In the genomic region with DNA sequence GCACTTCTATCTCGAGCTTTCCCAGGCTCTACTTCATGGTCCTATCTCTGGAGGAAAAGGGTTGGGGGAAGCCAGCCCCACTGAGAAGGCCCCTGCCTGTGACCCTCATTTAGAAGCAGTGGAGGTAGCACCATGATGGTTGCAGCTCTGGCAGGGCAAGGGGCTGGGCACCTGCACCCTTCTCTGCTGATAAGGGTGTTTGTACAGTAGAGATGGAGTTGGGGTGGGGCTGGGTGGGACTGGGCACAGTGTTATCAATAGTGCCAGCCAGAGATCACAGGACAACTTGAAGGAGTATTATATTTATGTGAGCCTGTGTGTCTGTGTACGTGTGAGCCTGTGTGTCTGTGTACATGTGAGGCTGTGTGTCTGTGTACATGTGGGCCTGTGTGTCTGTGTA, we compare ENCODE assay signal across 14 mouse cellular contexts. TPM values are rescaled to one million over a fixed set of nuclear protein-coding genes. Genes with fewer than 3 reads are reported as not detected.
A peak's percentile ranks its signal among the peaks of the same experiment; 100 is the strongest.
DNase-seq lines count a peak whose midpoint lies in the region; ATAC-seq and TF ChIP-seq lines count a peak whose summit lies in the region.
"Had no signal": no experiment of that assay in that cellular context is flagged by ENCODE, and none has a peak within 500 bp of the region (broad histone marks: within the 10 kb centered on the region; RNA-seq: fewer than 3 reads in every experiment).

No protein-coding gene starts in this region.

- no peak overlapping the region for H3K9ac ChIP-seq in heart, embryonic 13.5 days
- H3K9ac ChIP-seq in liver, embryonic 11.5 days (ENCODE audit: low read depth, low read length) = peak overlapping the region; percentile 49
- H3K9ac ChIP-seq: hindbrain, embryonic 15.5 days; neural tube, embryonic 13.5 days had no signal

- 56% methylated on average over 2 of the region's 2 CpGs for WGBS in heart, embryonic 13.5 days
- 30% methylated on average over 2 of the region's 2 CpGs for WGBS in liver, embryonic 11.5 days
- WGBS in thymus, adult 2 months = 82% methylated on average over 2 of the region's 2 CpGs

- no peak for TF ChIP-seq CTCF in thymus, adult 2 months (IDR thresholded peaks at IDR 0.05; ENCODE audit: borderline replicate concordance, control insufficient read depth, extremely low read depth, insufficient read depth, low read length, poor library complexity)

- no peaks in the 10 kb centered on the region for H3K9me3 ChIP-seq in heart, embryonic 13.5 days
- no peaks in the 10 kb centered on the region for H3K9me3 ChIP-seq in liver, embryonic 11.5 days (ENCODE audit: control insufficient read depth, low read length)
- H3K9me3 ChIP-seq: hindbrain, embryonic 15.5 days; neural tube, embryonic 13.5 days had no signal

- intact Hi-C loops in heart, postnatal 25 days (cut with DNase I) = no loop called here

- H3K4me1 ChIP-seq in heart, embryonic 13.5 days = peaks cover 21% of the 10 kb centered on the region
- peaks cover 57% of the 10 kb centered on the region for H3K4me1 ChIP-seq in liver, embryonic 11.5 days (replicated peaks; ENCODE audit: control insufficient read depth, insufficient read depth, low read length)
- H3K4me1 ChIP-seq in thymus, adult 2 months (replicated peaks; ENCODE audit: control insufficient read depth, insufficient read depth, low read length) = peaks cover 6% of the 10 kb centered on the region; the same call in 1 of the 2 replicates
- H3K4me1 ChIP-seq: neural tube, embryonic 13.5 days had no signal

- peak overlapping the region; percentile 24; the same call in 1 of the 2 replicates for H3K27ac ChIP-seq in heart, embryonic 13.5 days (replicated peaks)
- H3K27ac ChIP-seq in liver, embryonic 11.5 days (ENCODE audit: low read depth, low read length) = peak overlapping the region; percentile 92
- H3K27ac ChIP-seq in thymus, adult 2 months (ENCODE audit: control insufficient read depth, insufficient read depth, low read length) = no peak overlapping the region
- H3K27ac ChIP-seq: hindbrain, embryonic 15.5 days; neural tube, embryonic 13.5 days had no signal

- no peak overlapping the region for H3K4me2 ChIP-seq in heart, embryonic 13.5 days
- H3K4me2 ChIP-seq in liver, embryonic 11.5 days = peak overlapping the region; percentile 60
- H3K4me2 ChIP-seq: hindbrain, embryonic 15.5 days; neural tube, embryonic 13.5 days had no signal

- no peaks in the 10 kb centered on the region for H3K36me3 ChIP-seq in heart, embryonic 13.5 days
- no peaks in the 10 kb centered on the region for H3K36me3 ChIP-seq in liver, embryonic 11.5 days (ENCODE audit: control insufficient read depth, insufficient read depth, low read length)
- no peaks in the 10 kb centered on the region for H3K36me3 ChIP-seq in thymus, adult 2 months (ENCODE audit: control insufficient read depth, insufficient read depth, low read length)
- H3K36me3 ChIP-seq: hindbrain, embryonic 15.5 days; neural tube, embryonic 13.5 days had no signal

- H3K27me3 ChIP-seq in heart, embryonic 13.5 days (replicated peaks) = no peaks in the 10 kb centered on the region
- H3K27me3 ChIP-seq in liver, embryonic 11.5 days (replicated peaks; ENCODE audit: control insufficient read depth, insufficient read depth, low read length) = no peaks in the 10 kb centered on the region
- no peaks in the 10 kb centered on the region for H3K27me3 ChIP-seq in thymus, adult 2 months (ENCODE audit: control insufficient read depth, insufficient read depth, low read length)
- H3K27me3 ChIP-seq: hindbrain, embryonic 15.5 days; neural tube, embryonic 13.5 days had no signal

- no peak for TF ChIP-seq POLR2A in thymus, adult 2 months (IDR thresholded peaks at IDR 0.05; ENCODE audit: control insufficient read depth, extremely low read depth, insufficient read depth, low read length, poor library complexity)

- DNase-seq in heart, postnatal 25 days (ENCODE audit: low spot score) = no peak
- DNase-seq in liver, embryonic 11.5 days (ENCODE audit: low spot score) = no peak
- DNase-seq in spleen, postnatal 36 days (ENCODE audit: low spot score in 2 of 2) = peak; percentile 44 to 57
- DNase-seq in adrenal gland, adult 8-10 months = no peak
- DNase-seq in thymus, adult 2 months = no peak
- no peak for DNase-seq in gastrocnemius, adult 18-20 months (ENCODE audit: low spot score)
- DNase-seq: right cerebral cortex, postnatal 14 days; thymus, postnatal 36 days had no signal

- H3K4me3 ChIP-seq in heart, embryonic 13.5 days = no peak overlapping the region
- 0 out of 2 replicates have a peak overlapping the region, but pooled peaks have one; percentile 7 for H3K4me3 ChIP-seq in liver, embryonic 11.5 days (ENCODE audit: low read depth, low read length)
- H3K4me3 ChIP-seq in thymus, adult 2 months (ENCODE audit: control insufficient read depth, insufficient read depth, low read length) = no peak overlapping the region
- H3K4me3 ChIP-seq: hindbrain, embryonic 15.5 days; neural tube, embryonic 13.5 days had no signal

- ATAC-seq in heart, embryonic 13.5 days (ENCODE audit: extremely low read depth, insufficient number of reproducible peaks, low FRiP score, low TSS enrichment) = peak; percentile 58; the same call in 1 of the 2 replicates
- 0 out of 2 replicates have a peak, but pooled peaks have one; percentile 15 for ATAC-seq in common myeloid progenitor, adult 5-6 weeks (replicated peaks; ENCODE audit: low read depth, poor library complexity, severe bottlenecking)
- peak; percentile 87 for ATAC-seq in liver, embryonic 11.5 days (replicated peaks; ENCODE audit: low FRiP score)
- ATAC-seq: forebrain, embryonic 14.5 days had no signal

RNA-seq across cellular contexts. Expression of gene Fam213b, which starts 12.7 kb away (rescaled TPM):
- polyA plus RNA-seq in heart, embryonic 13.5 days (2015; fragmentation: Nextera tagmentation; extraction: Ambion mirVana) = 42.5 and 48.8 TPM in 2 replicates
- 10 to 100 TPM; 74.4 to 76.2 TPM for total RNA-seq in heart, postnatal 25 days (2021)
- total RNA-seq in common myeloid progenitor, adult 5-6 weeks (2017) = 0.87 TPM in 1 of 2 replicates, not detected in the other
- 17.4 and 20.1 TPM in 2 replicates for polyA plus RNA-seq in liver, embryonic 11.5 days (2014; fragmentation: Nextera tagmentation; extraction: Ambion mirVana)
- 100 to 1,000 TPM in 2 of 4 experiments, 10 to 100 TPM in 2; 21.8 to 161 (median 71.6) TPM for total RNA-seq in adrenal gland, adult 8-10 months (2022)
- polyA plus RNA-seq in thymus, adult 2 months (2012; rRNA removed) = 77.1 and 105 TPM in 2 replicates
- 10 to 100 TPM; 69.5 to 73.0 TPM for total RNA-seq in gastrocnemius, adult 18-20 months (2021)

RNA-seq across cellular contexts. Expression of gene Tnfrsf14, which starts 16.7 kb away (rescaled TPM):
- polyA plus RNA-seq in heart, embryonic 13.5 days (2015; fragmentation: Nextera tagmentation; extraction: Ambion mirVana) = 2.1 and 2.6 TPM in 2 replicates
- 1 to 10 TPM; 3.8 to 6.7 TPM for total RNA-seq in heart, postnatal 25 days (2021)
- total RNA-seq in common myeloid progenitor, adult 5-6 weeks (2017) = 45.4 and 71.6 TPM in 2 replicates
- 23.1 and 24.4 TPM in 2 replicates for polyA plus RNA-seq in liver, embryonic 11.5 days (2014; fragmentation: Nextera tagmentation; extraction: Ambion mirVana)
- total RNA-seq in adrenal gland, adult 8-10 months (2022) = 10 to 100 TPM in 1 of 4 experiments, 1 to 10 TPM in 3; 6.9 to 14.7 (median 8.7) TPM
- 215 and 227 TPM in 2 replicates for polyA plus RNA-seq in thymus, adult 2 months (2012; rRNA removed)
- 1 to 10 TPM; 1.3 to 1.9 TPM for total RNA-seq in gastrocnemius, adult 18-20 months (2021)
- polyA plus RNA-seq: forebrain, embryonic 14.5 days had no signal

RNA-seq across cellular contexts. Expression of gene Mmel1, which starts 42.3 kb away (rescaled TPM):
- 0.51 and 0.64 TPM in 2 replicates for polyA plus RNA-seq in heart, embryonic 13.5 days (2015; fragmentation: Nextera tagmentation; extraction: Ambion mirVana)
- total RNA-seq in heart, postnatal 25 days (2021) = under 1 TPM; 0.20 to 0.39 TPM
- total RNA-seq in common myeloid progenitor, adult 5-6 weeks (2017) = not detected in 2 replicates
- polyA plus RNA-seq in liver, embryonic 11.5 days (2014; fragmentation: Nextera tagmentation; extraction: Ambion mirVana) = 0.25 and 0.31 TPM in 2 replicates
- total RNA-seq in adrenal gland, adult 8-10 months (2022) = 1 to 10 TPM in 2 of 4 experiments, under 1 TPM in 2; 0.31 to 4.6 (median 1.5) TPM
- polyA plus RNA-seq in thymus, adult 2 months (2012; rRNA removed) = 0.23 TPM in 2 replicates
- not detected for total RNA-seq in gastrocnemius, adult 18-20 months (2021)

RNA-seq across cellular contexts. Expression of gene Hes5, which starts 49.1 kb away (rescaled TPM):
- 0.31 and 0.45 TPM in 2 replicates for polyA plus RNA-seq in heart, embryonic 13.5 days (2015; fragmentation: Nextera tagmentation; extraction: Ambion mirVana)
- total RNA-seq in heart, postnatal 25 days (2021) = under 1 TPM in 1 of 2 experiments, not detected in 1; 0.28 TPM
- total RNA-seq in common myeloid progenitor, adult 5-6 weeks (2017) = not detected in 2 replicates
- polyA plus RNA-seq in liver, embryonic 11.5 days (2014; fragmentation: Nextera tagmentation; extraction: Ambion mirVana) = 0.63 TPM in 1 of 2 replicates, not detected in the other
- not detected for total RNA-seq in adrenal gland, adult 8-10 months (2022)
- 4.1 and 5.6 TPM in 2 replicates for polyA plus RNA-seq in thymus, adult 2 months (2012; rRNA removed)
- total RNA-seq in gastrocnemius, adult 18-20 months (2021) = not detected
- polyA plus RNA-seq: C2C12 had no signal

RNA-seq across cellular contexts. Expression of gene Pank4, which starts 52.3 kb away (rescaled TPM):
- 40.6 and 42.6 TPM in 2 replicates for polyA plus RNA-seq in heart, embryonic 13.5 days (2015; fragmentation: Nextera tagmentation; extraction: Ambion mirVana)
- total RNA-seq in heart, postnatal 25 days (2021) = 10 to 100 TPM; 45.6 to 46.4 TPM
- 15.0 and 35.5 TPM in 2 replicates for total RNA-seq in common myeloid progenitor, adult 5-6 weeks (2017)
- 44.2 and 47.2 TPM in 2 replicates for polyA plus RNA-seq in liver, embryonic 11.5 days (2014; fragmentation: Nextera tagmentation; extraction: Ambion mirVana)
- total RNA-seq in adrenal gland, adult 8-10 months (2022) = 10 to 100 TPM; 27.8 to 38.1 (median 34.0) TPM
- polyA plus RNA-seq in thymus, adult 2 months (2012; rRNA removed) = 121 and 155 TPM in 2 replicates
- 10 to 100 TPM; 31.9 to 35.6 TPM for total RNA-seq in gastrocnemius, adult 18-20 months (2021)

Comparison
In these comparisons a context has a peak if more than half of its experiments do, and no peak if none do; other contexts are left out.
1. ATAC-seq: peak in every context shown above with its lines; median percentile 87 in liver, embryonic 11.5 days; 58 in heart, embryonic 13.5 days; 15 in common myeloid progenitor, adult 5-6 weeks.
2. DNase-seq: peak in spleen, postnatal 36 days (2 of 2); none in heart, postnatal 25 days (single experiment), liver, embryonic 11.5 days (single experiment), adrenal gland, adult 8-10 months (single experiment), thymus, adult 2 months (single experiment) and gastrocnemius, adult 18-20 months (single experiment).
3. RNA of gene Fam213b, which starts 12.7 kb away (total RNA-seq): 21.8 to 161 TPM in adrenal gland, adult 8-10 months, 74.4 to 76.2 TPM in heart, postnatal 25 days and 69.5 to 73.0 TPM in gastrocnemius, adult 18-20 months; 0.87 TPM in common myeloid progenitor, adult 5-6 weeks; every median in the first group is over 10 times any median in the second.